Mouse (Mus musculus): ENCODE results near the gene Otop3. TPM values are rescaled to one million over a fixed set of nuclear protein-coding genes. Genes with fewer than 3 reads are reported as not detected.

Gene Otop3
- total RNA-seq, 2 experiments from 2014 or later = 0.14 TPM; not detected in 1

- intact Hi-C loops (cut with DNase I) = loop anchor here (1.0 to 5.0 kb wide), 2 partner anchors 54 to 117 kb away; partner anchors contain the start of gene Armc7
- peak; percentile 66 to 72 for DNase-seq (ENCODE audit: low spot score in 2 of 2)
Observed at GRCm38 (mm10) chr11:115358468-115358867, 23.9 kb downstream of the Otop3 start.

GRCm38 (mm10) chr11:115359293-115359692 is 24.8 kb downstream of the Otop3 start:
- intact Hi-C loops (cut with DNase I) = loop anchor here (5.0 kb wide), 1 partner anchor 53 kb away; no protein-coding TSS in a partner anchor
- DNase-seq (ENCODE audit: low spot score in 2 of 2) = no peak

GRCm38 (mm10) chr11:115359726-115360125 is 25.2 kb downstream of the Otop3 start:
- DNase-seq (ENCODE audit: low spot score in 2 of 2) = no peak
- intact Hi-C loops (cut with DNase I) = loop anchor here (5.0 kb wide), 1 partner anchor 53 kb away; no protein-coding TSS in a partner anchor

GRCm38 (mm10) chr11:115364136-115364535 is 29.6 kb downstream of the Otop3 start:
- intact Hi-C loops (cut with DNase I) = no loop called here
- DNase-seq (ENCODE audit: low spot score in 2 of 2) = no peak

GRCm38 (mm10) chr11:115366039-115366705 is 31.6 kb downstream of the Otop3 start:
- intact Hi-C loops (cut with DNase I) = no loop called here
- DNase-seq (ENCODE audit: low spot score in 2 of 2) = peak in 1 of 2 experiments; percentile 38

GRCm38 (mm10) chr11:115366706-115367394 is 32.3 kb downstream of the Otop3 start:
- peak; percentile 66 to 81 for DNase-seq (ENCODE audit: low spot score in 2 of 2)
- intact Hi-C loops (cut with DNase I) = no loop called here

- intact Hi-C loops (cut with DNase I) = no loop called here
Observed at GRCm38 (mm10) chr11:115367395-115367944, 32.9 kb downstream of the Otop3 start, which contains the start of gene Hid1. Hid1 (minus strand) TSS chr11:115367756.

GRCm38 (mm10) chr11:115370368-115370767 is 35.8 kb downstream of the Otop3 start:
- intact Hi-C loops (cut with DNase I) = no loop called here
- no peak for DNase-seq (ENCODE audit: low spot score in 2 of 2)

More at GRCm38 (mm10) chr11:115367395-115367944, 32.9 kb downstream of the Otop3 start, which contains the start of gene Hid1:
- peak; percentile 87 to 92 for DNase-seq (ENCODE audit: low spot score in 2 of 2)

GRCm38 (mm10) chr11:115371354-115371753 is 36.8 kb downstream of the Otop3 start:
- no peak for DNase-seq (ENCODE audit: low spot score in 2 of 2)
- intact Hi-C loops (cut with DNase I) = no loop called here

GRCm38 (mm10) chr11:115372015-115372414 is 37.5 kb downstream of the Otop3 start:
- no peak for DNase-seq (ENCODE audit: low spot score in 2 of 2)
- intact Hi-C loops (cut with DNase I) = no loop called here

GRCm38 (mm10) chr11:115372737-115373136 is 38.2 kb downstream of the Otop3 start:
- intact Hi-C loops (cut with DNase I) = no loop called here
- no peak for DNase-seq (ENCODE audit: low spot score in 2 of 2)

- DNase-seq (ENCODE audit: low spot score in 2 of 2) = peak; percentile 72 to 83
- intact Hi-C loops (cut with DNase I) = no loop called here
Observed at GRCm38 (mm10) chr11:115373805-115374694, 39.5 kb downstream of the Otop3 start.

- peak; percentile 45 to 75 for DNase-seq (ENCODE audit: low spot score in 2 of 2)
- intact Hi-C loops (cut with DNase I) = no loop called here
Observed at GRCm38 (mm10) chr11:115374695-115375425, 40.3 kb downstream of the Otop3 start.

GRCm38 (mm10) chr11:115376722-115377121 is 42.2 kb downstream of the Otop3 start:
- intact Hi-C loops (cut with DNase I) = no loop called here
- no peak for DNase-seq (ENCODE audit: low spot score in 2 of 2)

GRCm38 (mm10) chr11:115377254-115377653 is 42.7 kb downstream of the Otop3 start:
- DNase-seq (ENCODE audit: low spot score in 2 of 2) = no peak
- intact Hi-C loops (cut with DNase I) = no loop called here

- no peak for DNase-seq (ENCODE audit: low spot score in 2 of 2)
- intact Hi-C loops (cut with DNase I) = no loop called here
Observed at GRCm38 (mm10) chr11:115377854-115378253, 43.3 kb downstream of the Otop3 start.

- no peak for DNase-seq (ENCODE audit: low spot score in 2 of 2)
- intact Hi-C loops (cut with DNase I) = no loop called here
Observed at GRCm38 (mm10) chr11:115381276-115381675, 46.7 kb downstream of the Otop3 start.

GRCm38 (mm10) chr11:115381743-115382539 is 47.4 kb downstream of the Otop3 start, which contains the start of gene Cdr2l:
Cdr2l (plus strand) TSS chr11:115381916.
- intact Hi-C loops (cut with DNase I) = no loop called here
- peak; percentile 89 to 92 for DNase-seq (ENCODE audit: low spot score in 2 of 2)

All from left cerebral cortex, postnatal 25 days (tissue).